Comparison of ENCODE assay signal across 8 mouse cellular contexts in the genomic region with DNA sequence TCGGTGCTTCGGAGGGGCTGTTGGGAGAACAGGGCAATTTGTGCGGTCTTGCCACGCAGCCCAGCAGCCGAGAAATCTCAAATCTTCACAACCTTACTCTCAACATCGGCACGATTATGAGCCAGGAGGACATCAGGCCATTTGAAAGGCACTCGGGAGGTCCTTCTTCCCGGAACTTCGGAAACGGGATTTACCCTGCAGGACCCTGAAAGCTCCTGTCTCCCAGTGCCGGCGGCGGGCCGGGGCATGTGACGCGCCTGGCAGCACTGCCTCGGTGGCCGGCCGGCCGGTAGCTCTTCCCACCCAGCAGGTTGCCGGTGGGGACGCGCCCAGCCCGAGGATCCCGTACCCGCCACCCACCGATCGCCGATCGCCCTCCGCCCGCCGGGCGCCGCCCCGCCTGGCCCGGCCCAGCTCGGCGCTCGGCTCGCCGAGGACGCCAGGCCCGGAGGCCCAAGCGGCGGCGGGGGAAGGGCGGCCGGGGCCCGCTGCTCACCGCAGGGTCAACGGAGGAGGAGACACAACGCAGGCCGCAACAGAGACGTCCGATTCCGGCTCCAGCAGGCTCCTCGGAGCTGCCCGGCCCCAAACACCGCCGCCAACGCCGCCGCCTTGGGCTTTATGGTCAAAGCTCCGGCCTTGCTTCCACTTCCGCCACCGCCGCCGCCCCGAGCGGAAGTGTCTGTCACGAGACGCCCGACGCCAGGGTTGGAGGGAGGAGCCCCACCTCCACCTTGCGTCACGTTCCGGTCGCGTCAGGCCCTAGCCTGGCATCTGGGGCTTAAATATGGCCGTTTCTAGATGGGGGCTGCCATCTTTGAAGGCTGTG. TPM values are rescaled to one million over a fixed set of nuclear protein-coding genes. Genes with fewer than 3 reads are reported as not detected.
A peak's percentile ranks its signal among the peaks of the same experiment; 100 is the strongest.
DNase-seq lines count a peak whose midpoint lies in the region; ATAC-seq lines count a peak whose summit lies in the region.

A gene (minus strand): TSS at position 694 of the 829 bp plus-strand sequence.

- no peaks in the 10 kb centered on the region for H3K36me3 ChIP-seq in hindbrain, embryonic 12.5 days

- peaks cover 31% of the 10 kb centered on the region for H3K4me1 ChIP-seq in hindbrain, embryonic 12.5 days

- H3K9me3 ChIP-seq in hindbrain, embryonic 12.5 days (replicated peaks) = no peaks in the 10 kb centered on the region

- ATAC-seq in hindbrain, embryonic 12.5 days (ENCODE audit: low FRiP score) = peak; percentile 98

- peak within 1 kb of the TSS; percentile 98 for H3K4me2 ChIP-seq in hindbrain, embryonic 12.5 days (replicated peaks)

- H3K27me3 ChIP-seq in hindbrain, embryonic 12.5 days = peaks cover 34% of the 10 kb centered on the region

- H3K4me3 ChIP-seq in hindbrain, embryonic 12.5 days = peak within 1 kb of the TSS; percentile 99

- H3K9ac ChIP-seq in hindbrain, embryonic 12.5 days = peak within 1 kb of the TSS; percentile 98

- peak within 1 kb of the TSS; percentile 87 for H3K27ac ChIP-seq in hindbrain, embryonic 12.5 days

- DNase-seq in NIH3T3 (ENCODE audit: low read depth) = peak; percentile 100
- DNase-seq in cerebellum, postnatal 10 days = peak; percentile 97 to 98
- peak; percentile 94 to 96 for DNase-seq in frontal cortex, postnatal 10 days (ENCODE audit: low spot score in 2 of 2)
- DNase-seq in layer of hippocampus, postnatal 14 days (ENCODE audit: low spot score in 2 of 2) = peak; percentile 92 to 97
- DNase-seq in lung, postnatal 14 days = peak; percentile 97
- peak; percentile 89 for DNase-seq in retina, adult 2 months (ENCODE audit: low read depth, low spot score)
- peak; percentile 88 to 92 for DNase-seq in thymus, postnatal 36 days

- WGBS in hindbrain, embryonic 12.5 days = under 1% methylated on average over 82 of the region's 82 CpGs

RNA-seq across cellular contexts. Expression of the gene that starts here (rescaled TPM):
- 218 and 236 TPM in 2 replicates for polyA plus RNA-seq in hindbrain, embryonic 12.5 days (2016; fragmentation: Nextera tagmentation; extraction: Ambion mirVana)
- 100 to 1,000 TPM; 306 to 313 TPM for total RNA-seq in layer of hippocampus, postnatal 14 days (2021)

Comparison
In these comparisons a context has a peak if more than half of its experiments do, and no peak if none do; other contexts are left out.
1. Peak in every context shown above with its lines: DNase-seq, ATAC-seq, H3K4me3 ChIP-seq and H3K27ac ChIP-seq.